Mouse (Mus musculus) kidney, postnatal 4 days (tissue): ENCODE measurements around the gene Pxylp1.
"Not testable (repeated sequence)": the region's sequence is repeated elsewhere in the genome, so short reads cannot be mapped to it uniquely, and the experiment has no call there.

ENCODE experiments used
- DNase-seq, 2 experiments: peaks; one replicate each; pipeline ENCODE4 v3.0.0; 2021; ENCODE audit warnings: mixed read lengths in 2 of 2

Gene Pxylp1

DNA sequence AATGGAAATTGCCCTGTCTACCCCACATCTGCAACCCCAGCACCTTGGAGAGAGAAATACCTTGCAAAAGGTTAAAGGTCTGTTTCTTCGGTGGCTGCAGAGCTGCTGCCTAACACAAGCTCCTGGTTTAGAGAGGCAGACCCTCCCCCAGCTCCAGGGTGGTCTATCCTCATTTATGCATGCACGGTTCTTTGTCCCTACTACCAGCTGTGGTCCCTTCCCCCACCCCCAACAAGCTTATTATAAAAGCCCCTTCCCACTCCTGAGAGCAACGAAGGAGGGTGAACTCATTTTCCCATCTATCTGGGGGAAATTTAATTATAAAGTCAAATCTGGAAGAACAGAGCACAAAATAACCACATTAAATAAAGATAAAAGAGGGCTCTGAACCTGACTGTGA lies at the start of gene Pxylp1:
Pxylp1 (minus strand) TSS at position 124 of the 400 bp plus-strand sequence.
- DNase-seq, result no peak

GRCm38 (mm10) chr9:96938887-96939286 lies 46.4 kb upstream of the Pxylp1 start:
- DNase-seq, result no peak

GRCm38 (mm10) chr9:96936427-96936826 lies 44.0 kb upstream of the Pxylp1 start:
- not testable (repeated sequence) for DNase-seq

GRCm38 (mm10) chr9:96935556-96936300 lies 43.3 kb upstream of the Pxylp1 start:
- DNase-seq, result no peak

- no peak for DNase-seq
These were observed 42.3 kb upstream of the Pxylp1 start for GRCm38 (mm10) chr9:96934816-96935215.

GRCm38 (mm10) chr9:96932751-96933150 lies 40.3 kb upstream of the Pxylp1 start:
- DNase-seq, result no peak

DNA sequence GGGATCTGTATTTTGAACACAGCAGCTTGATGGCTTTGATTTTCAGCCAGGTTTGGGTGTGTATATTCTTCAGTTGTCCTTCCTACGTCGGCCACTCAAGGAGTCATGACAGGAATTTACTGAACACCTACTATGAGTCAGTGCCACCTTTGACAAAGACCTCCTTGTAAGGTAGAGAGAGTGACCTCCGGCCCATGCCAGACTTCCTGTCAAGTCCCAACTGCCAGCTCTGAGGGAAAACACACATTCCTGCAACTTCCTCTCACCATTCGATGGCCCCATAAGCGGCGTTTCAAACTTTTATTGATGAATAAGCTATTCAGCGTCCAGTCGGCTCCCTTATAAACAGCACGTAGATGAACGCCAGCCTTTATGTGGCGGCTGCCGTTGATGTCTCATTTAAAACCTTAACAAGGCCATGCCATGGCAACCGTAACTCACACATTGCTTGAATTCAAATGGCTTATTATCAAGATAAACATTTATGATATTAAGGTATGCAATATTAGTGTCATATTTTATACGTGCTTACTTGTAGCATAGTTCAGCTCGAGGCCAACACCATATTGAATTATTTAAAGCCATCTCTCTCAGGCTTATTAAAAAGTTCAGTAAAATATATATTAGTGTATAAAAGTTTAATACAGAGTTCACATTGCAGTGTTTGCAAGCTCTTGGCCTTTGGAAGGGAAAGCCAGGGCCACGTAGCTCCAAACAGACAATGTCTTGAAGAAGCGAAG lies 31.3 kb upstream of the Pxylp1 start:
- no peak for DNase-seq

- DNase-seq, result no peak
These were observed 30.6 kb upstream of the Pxylp1 start for GRCm38 (mm10) chr9:96923119-96923518.

- peak; percentile 96 to 97 for DNase-seq
These were observed 24.4 kb upstream of the Pxylp1 start for GRCm38 (mm10) chr9:96916620-96917538.

- no peak for DNase-seq
These were observed 23.6 kb upstream of the Pxylp1 start for GRCm38 (mm10) chr9:96916076-96916475.

- DNase-seq, result peak in 1 of 2 experiments; percentile 25
These were observed 22.4 kb upstream of the Pxylp1 start for GRCm38 (mm10) chr9:96914851-96915250.

DNA sequence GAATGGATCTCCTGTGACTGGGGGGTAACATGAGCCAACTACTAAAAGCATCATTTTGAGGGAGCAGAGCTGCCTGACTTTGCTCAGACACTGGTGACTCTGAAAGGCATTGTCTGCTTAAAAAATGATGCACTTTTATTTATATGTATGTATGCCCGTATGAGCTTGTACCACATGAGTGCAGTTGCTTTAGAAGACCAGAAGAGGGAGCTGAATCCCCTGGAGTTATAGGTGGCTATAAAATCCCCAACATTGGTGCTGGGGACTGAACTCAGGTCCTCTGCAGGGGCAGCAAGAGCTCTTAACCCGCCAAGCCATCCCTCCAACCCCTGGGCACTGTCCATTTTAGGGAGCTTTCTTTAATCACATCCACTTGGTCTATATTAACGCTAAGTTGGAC lies 21.5 kb upstream of the Pxylp1 start:
- DNase-seq, result no peak

- DNase-seq, result no peak
These were observed 17.0 kb upstream of the Pxylp1 start for GRCm38 (mm10) chr9:96909503-96909902.

- no peak for DNase-seq
These were observed 16.3 kb upstream of the Pxylp1 start for GRCm38 (mm10) chr9:96908737-96909136.

DNA sequence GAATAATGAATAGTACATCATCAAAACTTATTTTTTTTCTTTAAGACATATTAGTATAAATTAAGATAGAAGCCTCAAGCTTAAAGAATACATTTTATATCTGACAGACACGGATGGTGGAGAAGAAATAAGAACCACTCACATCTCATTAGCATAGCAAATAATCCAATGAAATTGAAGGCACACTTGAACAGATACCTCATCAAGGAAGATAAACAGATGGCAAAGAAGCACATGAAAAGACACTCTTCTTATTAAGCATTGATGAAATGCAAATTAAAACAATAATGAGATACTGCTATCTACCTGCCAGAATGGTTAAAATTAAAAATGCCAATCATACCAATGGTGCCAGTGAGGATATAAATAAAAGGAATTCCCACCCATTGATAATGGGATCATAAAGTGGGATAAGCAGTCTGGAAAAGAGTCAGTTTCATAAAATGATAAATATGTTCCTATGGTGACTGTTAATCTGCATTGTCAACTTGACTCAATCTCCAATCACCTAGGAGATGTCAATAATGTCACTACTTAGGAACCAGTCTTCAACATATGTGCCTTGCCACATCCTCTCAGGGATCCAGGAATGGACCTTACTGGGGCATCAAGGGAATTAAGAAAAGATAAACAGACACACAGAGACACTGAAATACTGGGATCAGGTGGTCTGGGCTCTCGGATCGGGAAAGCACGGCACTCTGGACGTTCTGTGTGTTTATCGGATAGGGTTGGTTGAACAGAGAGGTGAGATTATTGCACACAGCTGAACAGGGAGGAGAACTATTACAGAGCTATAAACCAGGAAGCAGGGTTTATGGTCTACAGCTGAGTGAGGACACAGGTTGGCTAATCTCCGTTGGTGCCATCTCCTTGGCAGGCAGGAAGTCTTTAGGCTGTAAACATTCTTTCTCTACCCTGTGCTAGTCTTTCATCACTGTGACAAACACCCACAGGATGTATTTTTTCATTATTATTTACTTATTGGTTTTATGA lies 12.2 kb upstream of the Pxylp1 start:
- no peak for DNase-seq

- no peak for DNase-seq
These were observed 7.2 kb upstream of the Pxylp1 start for GRCm38 (mm10) chr9:96899717-96900116.

DNA sequence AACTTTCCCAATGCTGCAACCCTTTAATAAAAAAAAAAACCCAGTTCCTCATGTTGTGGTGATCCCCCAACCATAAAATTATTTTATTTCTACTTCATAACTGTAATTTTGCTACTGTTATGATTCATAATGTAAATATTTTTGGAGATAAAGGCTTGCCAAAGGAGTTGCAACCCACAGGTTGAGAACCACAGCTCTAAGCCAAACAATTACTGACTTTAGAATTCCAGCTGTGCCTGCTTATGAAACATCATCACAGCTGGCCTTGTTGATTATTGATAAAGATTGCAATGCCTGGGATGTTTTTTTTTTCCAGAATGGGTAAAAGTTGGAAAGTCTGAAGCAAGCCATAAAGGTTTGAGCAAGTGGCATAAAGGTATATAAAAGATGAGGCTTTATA lies 6.5 kb upstream of the Pxylp1 start:
- DNase-seq, result no peak

DNA sequence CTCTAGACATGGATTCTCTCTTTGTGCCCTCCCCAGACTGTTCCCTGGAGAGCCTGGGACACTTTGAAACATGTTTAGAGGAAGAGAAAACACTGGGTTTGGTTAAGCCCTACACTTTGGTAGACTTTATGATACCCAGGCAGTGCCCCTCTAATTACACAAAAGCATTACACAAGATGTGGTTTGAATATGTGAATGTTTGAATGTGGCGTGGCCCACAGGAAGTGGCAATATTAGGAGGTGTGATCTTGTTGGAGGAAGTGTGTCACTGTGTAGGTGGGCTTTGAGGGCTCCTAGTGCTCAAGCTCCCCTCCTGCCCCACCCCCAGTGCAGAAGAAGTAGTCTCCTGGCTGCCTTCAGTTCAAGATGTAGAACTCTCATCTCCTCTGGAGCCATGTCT lies 4.2 kb upstream of the Pxylp1 start:
- DNase-seq, result no peak

DNA sequence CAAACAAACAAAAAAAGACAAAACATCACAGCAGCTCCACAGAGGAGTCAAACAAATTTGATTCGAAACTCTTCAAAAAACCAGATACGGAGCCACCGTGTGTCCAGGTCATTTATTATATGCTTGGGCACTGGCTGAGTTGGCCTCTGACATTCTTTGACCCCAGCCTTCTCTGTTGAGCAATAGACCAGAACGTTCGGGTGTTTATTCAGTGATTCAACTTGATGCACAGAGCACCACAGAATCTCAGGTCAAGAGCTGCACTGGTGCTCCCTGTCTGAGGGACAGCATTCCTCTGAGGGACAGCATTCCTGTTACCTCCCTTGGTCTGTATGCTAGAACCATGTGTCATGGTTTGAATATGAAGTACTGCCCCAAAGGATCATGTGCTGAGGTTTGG lies 1.1 kb upstream of the Pxylp1 start:
- DNase-seq, result no peak

- DNase-seq, result no peak
These were observed 833 bp downstream of the Pxylp1 start for GRCm38 (mm10) chr9:96891341-96892330.

DNA sequence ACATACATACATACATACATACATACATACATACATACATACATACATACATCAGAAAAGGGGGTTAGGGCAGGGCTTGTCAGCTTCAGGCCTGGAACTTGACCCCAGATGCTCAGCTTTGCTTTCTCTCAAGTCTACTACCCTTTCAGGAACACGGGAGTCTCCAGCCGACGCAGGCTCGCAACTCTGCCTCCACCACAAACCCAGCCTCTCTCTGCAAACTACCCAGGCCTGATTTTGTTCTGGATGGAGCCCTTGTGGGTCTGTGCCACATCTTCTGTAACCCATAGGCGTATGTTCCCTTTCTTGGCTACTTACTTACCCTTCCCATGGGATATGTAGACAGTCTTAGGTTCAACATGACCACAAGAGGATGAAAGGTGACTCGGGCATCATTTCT lies 1.7 kb downstream of the Pxylp1 start:
- no peak for DNase-seq
